Mouse (Mus musculus) adrenal gland, adult (tissue): ENCODE measurements around the gene Cd7.

Experiments used
- DNase-seq, 2 experiments: peaks; one replicate each; pipeline ENCODE4 v3.0.0; 2022 to 2023; ENCODE audit warnings: low spot score in 1 of 2; ENCODE audit not compliant: inconsistent age in 2 of 2

The Cd7 gene

DNA sequence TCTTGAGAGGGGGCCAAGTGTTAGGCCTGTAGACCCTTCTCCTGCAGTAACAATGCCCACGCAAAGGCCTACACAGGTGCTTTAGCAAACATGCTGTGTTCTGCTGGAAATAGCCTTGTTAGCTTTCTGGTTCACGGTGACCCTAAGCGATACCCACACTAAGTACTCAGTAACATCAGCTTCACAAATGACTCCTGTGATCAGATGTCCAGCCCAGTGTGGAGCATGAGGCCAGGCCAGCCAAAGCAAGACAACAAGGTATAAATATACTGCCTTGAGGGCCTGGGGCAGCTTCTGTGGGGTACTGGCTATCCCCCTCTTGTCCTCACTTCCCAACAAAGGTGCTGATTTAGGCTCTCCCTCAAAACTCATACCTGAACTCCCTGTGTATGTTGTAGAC, 46.1 kb downstream of the Cd7 start:
- peak in 1 of 2 experiments; percentile 34 for DNase-seq

DNA sequence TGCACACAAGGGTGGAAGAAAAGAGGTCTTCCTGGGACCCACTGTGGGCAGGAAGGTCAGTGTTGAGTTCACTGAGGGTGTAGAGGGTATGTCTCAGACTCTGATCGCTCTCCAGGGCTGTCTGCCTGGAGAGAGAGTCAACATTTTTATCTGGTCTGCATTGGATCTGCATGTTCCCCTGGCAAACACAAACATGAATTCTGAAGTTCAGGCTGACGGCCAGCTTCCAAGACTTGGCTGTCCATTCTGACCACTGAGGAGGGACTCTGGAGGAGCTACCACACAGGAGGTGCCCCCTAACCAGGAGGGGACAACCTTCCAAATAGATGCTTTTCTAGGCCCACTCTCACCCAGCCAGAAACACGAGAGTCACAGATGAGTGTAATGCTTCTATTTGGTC, 47.4 kb downstream of the Cd7 start:
- peak in 1 of 2 experiments; percentile 42 for DNase-seq

DNA sequence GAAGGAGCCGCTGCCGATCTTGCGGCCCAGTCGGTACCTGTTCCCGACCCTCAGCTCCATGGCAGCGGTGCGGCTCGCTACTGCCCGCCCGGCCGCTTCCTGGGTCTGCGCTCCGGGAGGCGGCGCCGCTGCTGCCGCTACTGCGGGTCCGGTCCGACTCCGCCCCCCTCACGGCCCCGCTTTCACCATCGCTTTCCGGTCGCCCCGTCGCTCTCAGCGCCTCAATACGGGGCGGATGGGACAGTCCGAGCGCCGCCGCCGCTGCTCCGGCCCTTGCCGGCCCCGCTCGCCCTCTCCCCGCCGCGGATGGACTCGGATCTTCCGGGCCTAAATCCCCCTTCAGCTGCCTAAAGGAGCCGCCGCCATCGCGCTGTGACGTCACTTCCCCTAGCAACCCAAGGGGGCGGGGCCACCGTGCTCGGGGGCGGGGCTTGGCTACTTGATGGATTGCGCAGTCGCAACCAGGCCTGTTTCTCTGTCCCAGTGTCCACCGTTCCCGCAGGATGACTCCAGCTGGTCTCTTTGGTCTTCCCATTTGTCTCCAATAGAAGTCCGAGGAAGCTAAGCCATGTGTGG, 48.2 kb downstream of the Cd7 start, which contains the start of gene Csnk1d:
Csnk1d (minus strand) TSS at position 380 of the 576 bp plus-strand sequence.
- peak; percentile 98 to 100 for DNase-seq

DNA sequence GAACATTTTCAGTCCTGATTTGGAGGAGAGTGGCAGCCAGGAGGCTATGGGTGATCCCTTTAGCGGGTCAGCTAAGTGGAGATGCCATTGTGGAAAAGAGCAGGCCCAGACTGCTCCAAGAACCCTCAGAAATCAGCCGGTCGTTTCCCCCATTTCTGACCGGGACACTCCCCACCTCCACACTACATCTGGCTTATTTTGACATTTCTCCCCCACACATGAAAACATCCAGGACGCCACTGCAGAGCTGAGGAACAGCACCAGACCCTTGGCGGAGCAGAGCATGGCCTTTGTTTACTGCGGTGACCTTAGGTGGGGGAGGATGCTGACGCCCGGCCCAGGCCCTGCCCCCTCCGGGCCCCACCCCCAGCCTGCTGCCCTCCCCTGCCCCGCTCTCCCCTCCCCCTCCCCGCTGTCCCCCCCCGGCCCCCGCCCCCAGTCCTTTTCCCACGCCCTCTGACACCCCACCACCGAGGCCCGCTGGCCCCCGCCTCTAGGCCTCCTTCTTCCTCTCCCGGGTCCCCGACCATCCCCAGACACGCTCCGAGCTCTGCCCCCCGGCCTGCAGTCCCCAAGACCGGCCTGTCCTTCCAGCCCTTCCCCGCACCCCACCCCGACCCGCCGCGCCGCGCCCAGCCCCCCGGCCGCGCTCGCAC, 49.0 kb downstream of the Cd7 start:
- DNase-seq: peak; percentile 71 to 81

DNA sequence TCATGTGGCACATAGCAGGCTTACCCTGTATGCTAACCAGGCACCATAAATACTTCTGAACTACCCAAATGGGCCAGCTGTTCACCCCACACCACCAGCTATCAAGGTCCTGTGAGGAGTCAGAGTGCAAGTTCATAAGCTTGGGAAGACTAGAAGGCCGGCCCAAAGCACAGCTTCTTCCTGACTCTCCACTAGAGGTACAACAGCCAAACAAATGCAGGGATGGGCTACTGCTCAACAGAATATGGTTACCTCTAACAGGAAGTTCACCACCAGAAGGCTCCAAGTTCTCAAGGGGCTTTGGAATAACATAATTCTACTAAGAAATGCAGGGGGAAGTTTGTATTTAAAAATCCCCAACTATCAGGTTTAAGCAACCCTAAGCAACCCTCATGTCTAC, 49.7 kb downstream of the Cd7 start:
- peak; percentile 23 to 71 for DNase-seq

DNA sequence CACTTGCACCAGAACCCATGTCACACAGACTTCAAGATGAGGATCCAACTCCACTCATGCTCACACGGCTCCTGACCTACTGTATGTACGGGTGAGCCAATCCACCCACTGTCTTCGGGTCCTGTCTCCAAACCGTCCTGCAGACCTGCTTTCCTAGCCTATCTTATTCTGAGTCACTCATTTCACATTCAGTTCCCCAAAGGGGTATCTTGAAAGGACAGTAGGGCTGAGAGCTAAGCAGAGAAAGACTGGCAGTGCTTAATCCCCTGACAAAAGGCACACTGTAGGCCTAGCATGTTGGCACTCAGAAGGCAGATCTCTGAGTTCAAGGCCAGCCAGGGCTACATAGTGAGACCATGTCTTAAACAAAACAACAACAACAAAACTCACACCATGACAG, 50.8 kb downstream of the Cd7 start:
- peak; percentile 33 to 54 for DNase-seq

DNA sequence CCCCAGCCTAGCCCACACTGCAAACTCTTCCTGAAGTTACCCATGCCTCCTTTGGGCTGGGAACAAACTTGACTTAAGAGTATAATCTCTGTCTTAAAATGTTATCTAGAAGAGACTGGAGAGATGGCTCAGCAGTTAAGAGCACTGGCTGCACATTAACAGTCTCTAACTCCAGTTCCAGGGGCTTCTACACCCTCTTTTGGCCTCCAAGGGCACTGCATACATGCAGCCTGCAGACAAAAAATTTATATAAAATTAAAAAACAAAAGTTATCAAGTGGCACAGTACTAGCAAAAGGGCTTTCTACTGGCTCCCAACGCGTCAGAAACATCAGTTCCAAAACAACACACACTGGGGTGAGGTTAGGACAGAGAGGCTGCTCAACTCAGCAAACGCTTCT, 51.6 kb downstream of the Cd7 start:
- DNase-seq: no peak
